Comparison of ENCODE assay signal across 11 mouse cellular contexts in genomic region chr11:118550773-118551520, GRCm38 (mm10).
DNase-seq lines count a peak whose midpoint lies in the region; ATAC-seq lines count a peak whose summit lies in the region.
"Had no signal": no experiment of that assay in that cellular context is flagged by ENCODE, and none has a peak within 500 bp of the region (broad histone marks: within the 10 kb centered on the region; RNA-seq: fewer than 3 reads in every experiment).

No protein-coding gene starts in this region.

- no peak overlapping the region for H3K4me3 ChIP-seq in midbrain, embryonic 12.5 days
- H3K4me3 ChIP-seq in midbrain, embryonic 11.5 days (ENCODE audit: low read depth, low read length), result no peak overlapping the region
- H3K4me3 ChIP-seq in embryonic facial prominence, embryonic 10.5 days, result no peak overlapping the region
- H3K4me3 ChIP-seq in hindbrain, embryonic 16.5 days (ENCODE audit: low read length), result no peak overlapping the region
- H3K4me3 ChIP-seq: limb, embryonic 10.5 days had no signal

- 0 out of 2 replicates have a peak overlapping the region, but pooled peaks have one; percentile 8 for H3K27ac ChIP-seq in midbrain, embryonic 12.5 days (replicated peaks)
- no peak overlapping the region for H3K27ac ChIP-seq in midbrain, embryonic 11.5 days (ENCODE audit: low read depth, low read length)
- H3K27ac ChIP-seq in embryonic facial prominence, embryonic 10.5 days (replicated peaks), result no peak overlapping the region
- H3K27ac ChIP-seq in hindbrain, embryonic 16.5 days (ENCODE audit: low read depth, low read length), result peak overlapping the region; percentile 37
- H3K27ac ChIP-seq: limb, embryonic 10.5 days had no signal

- H3K4me2 ChIP-seq in midbrain, embryonic 12.5 days (replicated peaks), result no peak overlapping the region
- no peak overlapping the region for H3K4me2 ChIP-seq in midbrain, embryonic 11.5 days
- H3K4me2 ChIP-seq in hindbrain, embryonic 16.5 days (ENCODE audit: low read length), result no peak overlapping the region

- H3K4me1 ChIP-seq in midbrain, embryonic 12.5 days, result peaks cover 41% of the 10 kb centered on the region
- peaks cover 31% of the 10 kb centered on the region for H3K4me1 ChIP-seq in midbrain, embryonic 11.5 days (ENCODE audit: control insufficient read depth, insufficient read depth, low read length)
- H3K4me1 ChIP-seq in embryonic facial prominence, embryonic 10.5 days, result peaks cover 62% of the 10 kb centered on the region
- H3K4me1 ChIP-seq in hindbrain, embryonic 16.5 days (ENCODE audit: control insufficient read depth, insufficient read depth, low read depth, low read length), result peaks cover 31% of the 10 kb centered on the region

- ATAC-seq in midbrain, embryonic 12.5 days (ENCODE audit: low FRiP score, low read depth), result no peak
- no peak for ATAC-seq in midbrain, embryonic 11.5 days (ENCODE audit: low FRiP score)
- ATAC-seq in hindbrain, embryonic 16.5 days, result 0 out of 2 replicates have a peak, but pooled peaks have one; percentile 40
- ATAC-seq: lung, postnatal 0 days; Patski had no signal

- no peak overlapping the region for H3K9ac ChIP-seq in midbrain, embryonic 12.5 days (replicated peaks)
- no peak overlapping the region for H3K9ac ChIP-seq in midbrain, embryonic 11.5 days (ENCODE audit: low read length)
- H3K9ac ChIP-seq in hindbrain, embryonic 16.5 days (ENCODE audit: low read depth, low read length), result no peak overlapping the region; the same call in 1 of the 2 replicates

- no peaks in the 10 kb centered on the region for H3K36me3 ChIP-seq in midbrain, embryonic 12.5 days
- no peaks in the 10 kb centered on the region for H3K36me3 ChIP-seq in midbrain, embryonic 11.5 days (ENCODE audit: control insufficient read depth, insufficient read depth, low read length)
- H3K36me3 ChIP-seq in embryonic facial prominence, embryonic 10.5 days (replicated peaks), result no peaks in the 10 kb centered on the region
- no peaks in the 10 kb centered on the region for H3K36me3 ChIP-seq in hindbrain, embryonic 16.5 days (ENCODE audit: control insufficient read depth, insufficient read depth, low read length)
- H3K36me3 ChIP-seq: limb, embryonic 10.5 days had no signal

- H3K9me3 ChIP-seq in midbrain, embryonic 12.5 days, result no peaks in the 10 kb centered on the region
- H3K9me3 ChIP-seq in midbrain, embryonic 11.5 days (ENCODE audit: control insufficient read depth, low read length), result no peaks in the 10 kb centered on the region
- no peaks in the 10 kb centered on the region for H3K9me3 ChIP-seq in embryonic facial prominence, embryonic 10.5 days
- H3K9me3 ChIP-seq in hindbrain, embryonic 16.5 days (ENCODE audit: control insufficient read depth, low read length), result no peaks in the 10 kb centered on the region
- H3K9me3 ChIP-seq: limb, embryonic 10.5 days had no signal

- peaks cover 9% of the 10 kb centered on the region; the same call in 1 of the 2 replicates for H3K27me3 ChIP-seq in midbrain, embryonic 12.5 days
- no peaks in the 10 kb centered on the region for H3K27me3 ChIP-seq in midbrain, embryonic 11.5 days (ENCODE audit: control insufficient read depth, insufficient read depth, low read length)
- H3K27me3 ChIP-seq in embryonic facial prominence, embryonic 10.5 days (replicated peaks; ENCODE audit: low read depth, poor library complexity, severe bottlenecking), result peaks cover 44% of the 10 kb centered on the region
- no peaks in the 10 kb centered on the region for H3K27me3 ChIP-seq in hindbrain, embryonic 16.5 days (replicated peaks; ENCODE audit: control insufficient read depth, insufficient read depth, low read length)

- 20% methylated on average over 17 of the region's 17 CpGs for WGBS in midbrain, embryonic 12.5 days
- WGBS in midbrain, embryonic 11.5 days, result 27% methylated on average over 17 of the region's 17 CpGs
- WGBS in embryonic facial prominence, embryonic 10.5 days, result 33% methylated on average over 17 of the region's 17 CpGs
- WGBS in hindbrain, embryonic 16.5 days, result 15% methylated on average over 17 of the region's 17 CpGs

- no peak for DNase-seq in midbrain, embryonic 11.5 days (ENCODE audit: low spot score, missing footprints)
- peak; percentile 26 for DNase-seq in embryonic facial prominence, embryonic 10.5 days (ENCODE audit: low spot score)
- peak; percentile 46 for DNase-seq in thymus, postnatal 14 days
- no peak for DNase-seq in heart, postnatal 4 days
- no peak for DNase-seq in heart, adult 8-10 months (ENCODE audit: low spot score)
- DNase-seq in right cerebral cortex, adult 18-20 months, result no peak

Comparison
In these comparisons a context has a peak if more than half of its experiments do, and no peak if none do; other contexts are left out.
1. H3K27ac ChIP-seq: peak in midbrain, embryonic 12.5 days (single experiment) and hindbrain, embryonic 16.5 days (single experiment); none in midbrain, embryonic 11.5 days (single experiment) and embryonic facial prominence, embryonic 10.5 days (single experiment).
2. DNase-seq: peak in embryonic facial prominence, embryonic 10.5 days (single experiment) and thymus, postnatal 14 days (single experiment); none in midbrain, embryonic 11.5 days (single experiment), heart, postnatal 4 days (single experiment), heart, adult 8-10 months (single experiment) and right cerebral cortex, adult 18-20 months (single experiment).